Mouse (Mus musculus): ENCODE measurements around the gene Lemd1.

DNA sequence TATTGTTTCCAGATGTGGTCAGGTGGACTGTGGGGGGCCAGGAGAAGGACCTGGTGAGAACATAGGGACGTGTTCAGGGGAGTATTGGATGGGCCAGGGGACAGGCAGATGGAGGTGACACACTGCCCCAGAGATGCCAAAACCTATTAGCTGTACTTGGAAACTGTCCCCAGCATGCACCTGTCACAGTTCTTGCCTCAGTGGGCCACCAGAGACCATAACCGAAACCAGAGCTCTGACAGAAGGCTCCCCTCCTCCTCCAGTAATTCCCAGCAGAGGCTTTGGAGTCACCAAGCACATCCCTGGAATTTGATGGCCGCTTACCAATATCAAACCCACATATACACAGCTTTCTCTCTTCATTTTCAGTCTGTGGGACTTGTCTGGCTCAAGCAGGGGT is 46.4 kb upstream of the Lemd1 start:
- TF ChIP-seq CTCF (IDR thresholded peaks at IDR 0.05; ENCODE audit: low read depth) (no peak), EP300 (IDR thresholded peaks at IDR 0.05; ENCODE audit: low read depth) (no peak)

Data from liver, embryonic 14.5 days (tissue).